Mouse (Mus musculus) lung, postnatal 25 days (tissue): ENCODE results near the gene Psmb7.
A peak's percentile ranks its signal among the peaks of the same experiment; 100 is the strongest.

ENCODE experiments used
- DNase-seq: peaks from one replicate; pipeline ENCODE4 v3.0.0; 2022; ENCODE audit warnings: low spot score

Psmb7 gene

GRCm38 (mm10) chr2:38643625-38644427, at the start of gene Psmb7:
Gene Psmb7 (minus strand): TSS chr2:38644087.
- DNase-seq = peak; percentile 91

DNA sequence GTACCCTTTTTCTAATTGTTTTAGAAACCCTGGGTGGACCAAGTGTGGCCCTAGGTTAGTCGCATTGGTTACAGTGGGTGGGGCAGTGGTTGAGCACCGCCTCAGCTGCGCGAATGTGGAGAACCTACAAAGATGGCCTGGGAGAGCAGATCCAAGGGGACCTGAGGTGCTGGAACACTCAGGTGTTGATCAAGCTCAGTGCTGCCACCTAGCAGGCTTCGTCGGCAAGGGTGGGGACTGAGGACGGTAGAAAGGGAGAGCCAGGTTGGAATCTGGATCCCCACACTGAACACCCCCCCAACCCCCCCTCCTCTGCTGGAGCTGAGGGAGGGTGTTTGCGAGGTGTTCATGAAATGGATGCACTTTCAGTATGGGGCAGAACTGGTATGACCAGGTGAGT, 47.7 kb upstream of the Psmb7 start:
- DNase-seq = peak; percentile 16

DNA sequence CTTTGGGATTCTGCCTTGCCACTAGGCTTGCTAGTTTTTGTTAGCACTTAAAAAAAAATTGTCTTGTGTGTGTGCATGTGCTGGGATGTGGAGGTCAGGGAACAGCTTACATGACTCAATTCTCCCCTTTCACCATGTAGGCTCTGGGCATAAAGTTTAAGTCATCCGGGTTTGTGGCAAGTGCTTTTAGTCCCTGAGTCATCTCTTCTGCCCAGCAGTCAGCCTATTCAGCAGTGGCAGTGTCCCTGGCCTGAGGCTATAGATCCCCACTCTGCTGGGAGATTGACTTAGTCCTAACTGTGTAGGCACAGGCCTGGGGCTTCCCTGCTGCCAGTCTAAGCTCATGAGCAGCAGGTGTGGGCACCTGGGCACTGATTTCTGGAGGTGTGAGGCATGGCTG, 46.0 kb upstream of the Psmb7 start:
- no peak for DNase-seq

DNA sequence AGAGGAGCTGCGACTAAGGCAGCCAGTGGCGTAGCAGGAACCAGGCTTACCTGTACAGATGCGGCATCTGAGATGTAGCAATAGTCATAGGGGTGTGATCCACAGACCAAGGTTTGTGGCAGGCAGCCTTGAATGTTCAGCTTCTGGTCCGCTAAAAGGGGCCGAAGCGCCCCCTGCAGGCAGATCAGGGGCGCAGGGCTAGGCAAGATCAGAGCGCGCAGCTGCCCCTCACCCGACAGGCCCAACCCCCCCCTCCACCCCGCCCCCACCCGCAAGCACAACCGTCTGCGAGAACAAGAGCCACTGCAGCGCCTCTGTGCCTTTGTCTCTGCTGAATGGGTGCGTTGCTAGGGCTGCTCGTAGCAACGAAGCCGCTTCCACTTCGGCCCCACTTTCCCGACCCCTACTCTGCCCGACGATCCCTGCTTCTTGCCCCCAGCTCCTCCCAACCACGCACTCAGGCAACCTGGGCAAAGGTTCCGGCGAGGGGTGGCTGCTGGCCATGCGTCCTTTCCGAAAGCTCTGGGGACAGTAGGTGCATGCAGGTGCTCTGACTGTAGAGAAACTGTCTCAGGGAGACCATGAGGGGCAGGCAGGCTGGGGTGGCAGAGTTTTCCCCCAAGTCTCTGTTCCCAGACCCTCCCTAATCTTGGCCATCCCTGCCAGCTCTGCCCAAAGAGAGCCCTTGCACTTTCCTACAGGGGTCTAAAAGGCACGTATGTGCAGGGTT, 45.1 kb upstream of the Psmb7 start:
- no peak for DNase-seq

DNA sequence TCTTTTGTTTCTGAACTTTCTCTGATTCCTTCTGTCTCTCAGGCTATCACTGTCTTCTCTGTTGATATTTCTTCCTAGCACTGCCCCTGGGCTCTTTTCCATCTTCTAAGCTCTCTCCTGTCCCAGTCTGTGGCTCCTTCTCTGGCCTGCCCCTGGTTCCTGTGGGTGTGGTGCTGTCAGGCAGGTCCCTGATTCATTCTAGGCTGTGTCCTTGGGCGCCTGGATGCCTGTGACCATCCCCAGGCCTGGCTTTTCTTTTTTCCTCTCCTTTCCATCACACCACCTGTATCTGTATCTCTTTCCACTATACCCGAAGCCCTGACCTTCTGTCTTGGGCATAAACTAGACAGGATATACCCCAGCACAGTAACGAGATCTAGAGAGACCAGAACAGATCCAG, 41.9 kb upstream of the Psmb7 start:
- DNase-seq = no peak

GRCm38 (mm10) chr2:38683083-38683482, 39.2 kb upstream of the Psmb7 start:
- DNase-seq = no peak

DNA sequence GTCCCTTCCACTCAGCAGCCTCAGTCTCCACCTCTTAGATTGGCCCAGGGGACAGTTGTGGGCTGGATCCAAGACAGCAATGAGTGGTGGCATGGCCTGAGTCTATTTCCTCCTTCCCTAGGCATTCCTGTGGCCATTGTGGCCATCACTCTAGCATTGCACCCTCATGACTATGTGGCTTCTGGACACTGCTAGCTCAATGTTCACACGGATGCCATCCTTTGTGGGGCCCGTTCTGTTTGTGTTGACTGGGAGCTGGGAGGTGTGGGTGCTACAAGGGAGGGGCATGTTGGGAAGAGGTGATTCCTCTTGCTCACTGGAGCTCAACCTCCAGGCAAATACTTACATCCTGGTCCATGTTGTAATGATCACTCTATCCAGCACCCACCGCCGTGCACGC, 38.3 kb upstream of the Psmb7 start:
- no peak for DNase-seq

GRCm38 (mm10) chr2:38678947-38679346, 35.1 kb upstream of the Psmb7 start:
- no peak for DNase-seq

DNA sequence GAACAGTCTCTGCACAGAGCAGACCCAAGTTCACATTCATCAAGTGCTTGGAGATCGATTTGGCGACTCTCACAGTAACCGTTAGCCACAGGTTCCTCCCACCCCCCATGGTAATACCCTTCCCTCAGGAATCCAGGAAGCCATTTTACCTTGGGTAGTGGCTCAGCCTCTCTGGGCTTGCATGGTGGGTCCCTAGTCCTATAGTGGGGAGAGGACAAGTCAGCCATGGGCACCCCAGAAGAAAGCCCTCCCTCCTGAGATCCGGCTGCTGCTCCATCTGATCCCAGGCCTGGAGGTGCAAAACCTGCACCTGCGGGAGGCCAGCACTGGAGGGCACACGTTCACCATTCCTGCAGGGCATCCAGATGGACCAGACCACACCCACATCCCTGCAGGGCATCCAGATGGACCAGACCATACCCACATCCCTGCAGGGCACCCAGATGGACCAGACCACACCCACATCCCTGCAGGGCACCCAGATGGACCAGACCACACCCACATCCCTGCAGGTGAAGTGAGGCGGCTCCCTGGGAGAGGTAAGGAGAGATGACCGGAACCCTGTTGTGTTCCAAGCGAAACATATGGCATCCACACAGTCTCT, 31.6 kb upstream of the Psmb7 start:
- no peak for DNase-seq

DNA sequence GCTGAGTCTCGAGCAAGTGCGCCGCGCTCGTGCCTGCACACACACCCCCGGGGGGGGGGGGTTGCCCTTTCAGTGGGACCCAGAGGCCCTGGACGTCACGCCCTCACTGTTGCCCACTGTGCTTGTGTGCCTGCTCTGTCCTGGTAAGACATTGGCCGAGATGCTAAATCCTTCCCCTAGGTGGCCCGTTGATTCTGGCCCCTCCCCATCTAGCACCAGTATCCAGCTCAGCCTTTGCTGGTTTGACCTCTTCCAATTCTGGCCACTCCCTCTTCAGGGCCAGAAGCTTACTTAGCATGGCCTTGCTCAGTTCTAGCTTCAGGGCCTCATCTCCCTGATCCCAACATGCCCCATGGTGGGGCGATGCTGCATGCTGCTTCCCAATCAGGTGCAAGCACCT, 28.6 kb upstream of the Psmb7 start:
- no peak for DNase-seq

- DNase-seq = no peak
Observed at GRCm38 (mm10) chr2:38668802-38669580, 25.1 kb upstream of the Psmb7 start.

- DNase-seq = no peak
Observed at GRCm38 (mm10) chr2:38661398-38661797, 17.5 kb upstream of the Psmb7 start.

DNA sequence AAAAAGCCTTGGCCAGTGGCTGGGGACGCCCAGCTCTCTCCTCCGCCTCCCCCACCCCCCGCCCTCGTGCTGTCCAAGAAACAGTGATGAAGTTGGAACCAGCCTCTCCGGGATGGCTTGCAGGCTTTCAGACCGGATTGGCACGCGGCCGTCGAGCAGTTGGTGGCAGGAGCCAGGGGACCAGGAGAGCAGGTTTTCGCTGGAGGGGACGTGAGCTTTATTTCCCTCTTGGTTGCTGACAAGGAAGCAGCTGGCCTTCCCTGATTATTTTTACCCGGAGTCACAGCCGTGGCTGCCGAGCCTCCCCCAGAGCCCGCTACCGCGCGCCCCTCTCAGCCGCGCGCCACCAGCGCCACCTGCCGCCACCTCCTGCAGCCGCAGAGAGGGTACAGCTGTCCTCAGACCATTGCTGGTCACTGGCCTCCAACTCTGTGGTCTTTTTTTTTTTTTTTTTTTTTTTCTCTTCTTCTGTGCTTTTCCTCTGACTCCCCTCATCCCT, 14.5 kb upstream of the Psmb7 start:
- DNase-seq = peak; percentile 59

DNA sequence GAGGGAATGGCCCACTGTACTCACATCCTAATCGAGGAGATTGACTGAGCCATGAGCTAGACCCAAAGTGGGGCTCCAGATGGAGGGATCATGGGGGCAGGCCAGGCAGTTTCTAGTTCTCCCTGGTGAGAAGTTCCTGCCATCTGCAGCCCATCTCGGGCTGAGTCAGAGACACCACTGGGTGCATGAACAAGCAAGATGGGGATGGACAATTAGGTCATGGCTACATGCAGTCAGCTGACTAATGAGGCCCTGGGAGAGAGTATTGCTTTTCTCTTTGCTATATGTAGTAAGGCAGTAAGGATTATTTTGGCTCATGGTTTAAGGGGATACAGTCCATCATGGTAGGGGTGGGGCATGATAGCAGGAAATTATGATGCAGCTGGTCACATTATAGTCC, 9.8 kb upstream of the Psmb7 start:
- no peak for DNase-seq

DNA sequence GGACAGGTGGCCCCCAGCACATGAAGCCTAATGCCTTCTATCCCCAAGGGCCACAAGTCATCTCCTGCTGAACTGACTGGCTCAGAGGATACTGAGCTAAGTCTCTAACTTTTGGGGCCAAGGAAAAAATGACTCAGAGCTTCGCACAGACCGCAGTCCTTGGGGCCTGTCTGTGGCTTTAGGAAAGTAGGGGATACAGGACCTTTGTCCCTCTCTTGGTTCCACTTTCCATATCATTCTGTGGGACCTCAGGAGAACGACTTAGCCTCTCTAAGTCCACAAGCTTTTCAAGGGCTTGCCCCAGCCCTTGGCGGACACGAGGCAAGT, 9.4 kb upstream of the Psmb7 start:
- DNase-seq = no peak

DNA sequence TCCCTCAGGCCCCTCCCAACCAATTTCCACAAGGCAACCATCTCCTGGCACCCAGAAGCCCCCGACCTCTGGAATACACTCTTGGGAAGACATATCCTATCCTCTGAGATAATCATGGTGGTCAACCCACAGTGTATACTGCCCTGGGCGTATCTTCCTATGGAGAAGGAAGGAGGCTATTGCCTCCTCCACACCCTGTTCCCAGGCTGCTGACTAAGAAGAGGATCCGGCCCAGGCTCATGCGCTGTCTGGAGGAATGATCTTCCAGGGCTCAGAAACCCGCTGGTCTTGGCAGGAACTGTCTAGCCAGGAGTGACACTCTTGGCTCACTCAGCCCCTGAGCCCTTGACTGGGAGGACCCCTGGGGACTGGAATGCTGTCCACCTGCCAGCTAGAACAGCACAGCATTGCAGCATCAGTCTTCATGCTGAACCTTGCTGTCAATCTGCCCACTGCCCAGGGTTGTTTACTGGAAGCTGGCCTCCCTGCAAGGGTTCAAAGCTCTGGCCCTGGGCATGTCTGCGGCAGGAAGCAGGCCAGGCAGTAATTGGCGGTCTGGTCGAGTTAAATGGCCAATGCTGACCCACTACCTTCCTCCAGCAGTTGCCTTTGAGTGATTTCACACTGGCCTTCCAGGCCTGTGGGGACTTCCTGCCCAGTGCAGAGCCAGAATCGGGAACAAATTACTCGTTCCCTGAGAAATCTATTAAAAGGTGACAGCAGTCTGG, 8.8 kb upstream of the Psmb7 start:
- DNase-seq = no peak

- no peak for DNase-seq
Observed at GRCm38 (mm10) chr2:38652098-38652497, 8.2 kb upstream of the Psmb7 start.

GRCm38 (mm10) chr2:38650340-38650739, 6.5 kb upstream of the Psmb7 start:
- DNase-seq = no peak

DNA sequence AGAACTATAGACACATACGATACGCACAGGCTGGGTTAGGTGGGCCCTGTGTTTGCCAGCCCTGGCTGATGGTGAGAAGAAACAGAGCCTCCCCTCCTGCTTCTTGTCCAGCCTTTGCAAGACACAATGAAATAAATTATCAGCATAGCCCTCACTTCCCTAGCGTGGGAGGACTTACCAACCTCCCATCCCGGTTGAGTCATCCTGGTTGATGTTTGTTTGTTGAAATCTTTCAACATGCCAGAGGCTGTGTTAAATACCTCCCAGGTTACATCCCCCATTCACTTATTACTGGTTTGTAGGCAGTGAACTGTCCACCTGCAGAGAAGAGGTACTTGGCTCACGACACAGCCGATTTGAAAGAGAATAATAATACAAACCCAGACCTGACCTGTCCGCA, 3.8 kb upstream of the Psmb7 start:
- DNase-seq = no peak

GRCm38 (mm10) chr2:38647201-38647606, 3.3 kb upstream of the Psmb7 start:
- no peak for DNase-seq

DNA sequence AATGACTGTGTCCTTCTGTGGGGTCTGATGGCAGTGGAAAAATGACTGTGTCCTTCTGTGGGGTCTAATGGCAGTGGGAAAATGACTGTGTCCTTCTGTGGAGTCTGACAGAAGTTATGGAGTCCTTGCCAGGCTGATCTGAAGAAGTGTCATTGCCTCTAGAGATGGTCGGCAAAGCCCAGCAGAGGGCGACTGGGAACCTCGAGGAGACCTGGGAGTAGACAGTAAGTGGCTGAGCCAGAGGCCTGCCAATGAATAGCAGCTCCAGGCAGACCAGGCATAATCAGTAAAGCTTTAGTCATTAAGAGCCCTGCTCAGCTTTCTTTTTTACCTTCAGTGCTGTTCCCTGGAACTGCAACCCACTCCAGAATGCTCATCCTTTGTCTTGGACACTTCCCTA, 2.0 kb upstream of the Psmb7 start:
- DNase-seq = peak; percentile 66

- DNase-seq = no peak
Observed at GRCm38 (mm10) chr2:38641761-38642160, 2.1 kb downstream of the Psmb7 start.
